Mouse (Mus musculus): ENCODE data around the gene H6pd.

The H6pd gene

DNA sequence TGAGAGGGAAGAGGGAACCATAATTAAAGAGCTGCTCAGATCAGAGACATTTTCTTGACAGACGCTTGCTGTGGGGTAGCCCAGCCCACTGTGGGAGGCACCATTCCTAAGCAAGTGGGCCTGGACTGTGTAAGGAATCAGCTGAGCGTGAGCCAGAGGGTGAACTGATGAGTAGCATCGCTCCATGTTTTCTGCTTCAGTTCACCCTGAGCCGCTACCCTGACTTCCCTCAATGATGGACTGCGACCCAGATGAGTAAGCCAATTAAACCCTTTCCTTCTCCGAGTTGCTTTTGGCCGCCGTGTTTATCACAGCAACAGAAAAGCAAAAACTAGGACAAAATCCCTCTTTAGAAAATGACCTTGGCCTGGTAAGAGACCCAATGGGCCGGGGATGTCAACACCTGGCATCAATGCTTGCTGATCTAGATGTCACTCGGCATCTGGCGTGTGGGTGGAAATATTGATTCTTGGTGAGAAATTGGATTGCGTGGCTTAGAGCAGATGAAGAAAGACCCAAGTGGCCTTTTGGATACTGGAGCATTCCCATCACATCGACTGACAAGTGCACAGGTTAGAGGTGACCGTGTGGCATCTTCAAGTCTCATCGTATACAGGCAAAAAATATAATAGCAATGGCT, 11.0 kb upstream of the H6pd start:
- DNase-seq (ENCODE audit: low read depth, low spot score): no peak

DNA sequence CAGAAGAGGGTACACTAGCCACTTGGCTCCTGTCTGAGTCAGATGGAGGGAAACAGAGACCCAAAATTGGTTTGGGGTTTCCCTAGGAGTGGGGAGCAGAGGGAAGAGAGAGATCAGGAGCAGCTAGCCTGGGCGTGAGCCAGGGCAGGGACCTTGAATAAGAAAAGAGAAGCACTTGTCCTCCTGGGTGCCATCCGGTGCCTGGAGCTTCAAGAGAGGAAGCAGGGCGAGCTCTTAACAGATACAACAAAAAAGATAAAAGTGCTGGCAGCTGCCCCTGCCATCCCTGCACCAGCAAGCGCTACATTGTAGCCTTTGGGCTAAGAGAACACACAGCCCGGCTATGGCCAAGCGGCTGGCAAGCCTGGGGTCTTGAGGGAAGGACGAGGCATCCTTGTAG, 6.6 kb upstream of the H6pd start:
- no peak for DNase-seq (ENCODE audit: low read depth, low spot score)

GRCm38 (mm10) chr4:150014378-150015091, 5.7 kb upstream of the H6pd start:
- DNase-seq (ENCODE audit: low read depth, low spot score): no peak

- DNase-seq (ENCODE audit: low read depth, low spot score): no peak
Measured at GRCm38 (mm10) chr4:150013805-150014204, 5.0 kb upstream of the H6pd start.

DNA sequence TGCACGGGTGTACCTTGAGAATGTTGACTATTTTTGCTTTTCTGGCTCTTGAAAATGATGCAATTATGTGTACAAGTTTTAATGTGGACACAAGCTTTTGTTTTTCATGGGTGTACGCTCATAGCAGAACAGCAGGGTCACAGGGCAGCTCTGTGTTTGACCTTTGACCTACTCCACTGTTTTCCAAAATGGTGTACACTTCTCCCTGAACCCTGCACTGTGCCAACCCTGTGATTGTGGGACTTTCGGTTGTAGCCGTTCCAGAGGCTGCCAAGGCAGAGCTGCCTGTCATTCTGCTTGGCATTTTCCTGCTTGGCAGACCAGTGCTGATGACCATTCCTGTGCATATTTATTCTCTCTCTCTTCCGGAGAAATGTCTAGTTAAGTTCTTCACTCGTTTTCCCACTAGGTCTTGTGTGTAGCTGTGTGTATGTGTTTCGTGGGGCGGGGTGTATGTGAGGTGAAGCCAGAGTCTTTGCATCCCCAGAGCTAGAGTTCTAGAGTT, 4.4 kb upstream of the H6pd start:
- no peak for DNase-seq (ENCODE audit: low read depth, low spot score)

GRCm38 (mm10) chr4:150012322-150012723, 3.5 kb upstream of the H6pd start:
- no peak for DNase-seq (ENCODE audit: low read depth, low spot score)

GRCm38 (mm10) chr4:150011564-150012321, 2.9 kb upstream of the H6pd start:
- no peak for DNase-seq (ENCODE audit: low read depth, low spot score)

DNA sequence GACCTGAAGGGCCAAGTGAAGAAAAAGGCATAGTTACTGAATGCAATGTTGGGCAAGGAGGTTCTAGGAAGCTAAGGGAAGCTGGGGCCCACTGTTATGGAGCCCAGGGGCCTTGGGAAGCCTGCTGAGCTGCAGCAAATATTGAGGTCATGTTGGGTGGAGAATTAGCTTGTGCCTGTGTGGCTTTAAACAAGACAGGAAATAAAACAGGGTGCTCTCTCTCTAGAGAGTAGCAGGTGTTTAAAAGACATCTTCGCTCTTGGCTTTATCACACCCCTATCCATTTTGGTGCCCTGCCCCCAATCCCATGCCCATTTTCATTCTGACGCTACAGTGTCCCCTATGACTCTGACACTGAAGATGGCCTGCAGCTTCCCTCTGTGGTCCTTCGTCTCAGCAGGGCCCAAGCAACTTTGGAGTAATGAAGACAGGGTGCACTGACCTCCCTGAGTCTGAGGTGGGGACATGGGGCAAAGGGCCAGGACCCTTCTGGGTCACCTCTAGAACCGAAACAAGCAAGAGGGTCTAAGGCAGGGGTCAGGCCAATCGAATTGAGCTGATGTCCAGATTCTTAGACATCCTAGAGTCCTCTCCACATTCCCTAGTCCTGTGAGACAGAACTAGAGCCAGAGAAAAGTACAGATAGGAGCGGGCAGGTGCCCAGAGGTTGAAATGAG, 1.4 kb upstream of the H6pd start:
- no peak for DNase-seq (ENCODE audit: low read depth, low spot score)

DNA sequence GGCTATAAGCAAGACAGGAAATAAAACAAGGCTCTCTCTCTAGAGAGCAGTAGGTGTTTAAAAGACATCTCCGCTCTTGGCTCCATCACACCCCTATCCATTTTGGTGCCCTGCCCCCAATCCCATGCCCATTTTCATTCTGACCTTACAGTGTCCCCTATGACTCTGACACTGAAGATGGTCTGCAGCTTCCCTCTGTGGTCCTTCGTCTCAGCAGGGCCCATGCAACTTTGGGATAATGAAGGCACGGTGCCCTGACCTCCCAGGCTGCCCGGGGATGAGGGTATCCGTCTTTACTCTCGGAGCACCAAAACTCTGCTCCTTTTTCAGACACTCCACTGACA, 736 bp upstream of the H6pd start:
- no peak for DNase-seq (ENCODE audit: low read depth, low spot score)

DNA sequence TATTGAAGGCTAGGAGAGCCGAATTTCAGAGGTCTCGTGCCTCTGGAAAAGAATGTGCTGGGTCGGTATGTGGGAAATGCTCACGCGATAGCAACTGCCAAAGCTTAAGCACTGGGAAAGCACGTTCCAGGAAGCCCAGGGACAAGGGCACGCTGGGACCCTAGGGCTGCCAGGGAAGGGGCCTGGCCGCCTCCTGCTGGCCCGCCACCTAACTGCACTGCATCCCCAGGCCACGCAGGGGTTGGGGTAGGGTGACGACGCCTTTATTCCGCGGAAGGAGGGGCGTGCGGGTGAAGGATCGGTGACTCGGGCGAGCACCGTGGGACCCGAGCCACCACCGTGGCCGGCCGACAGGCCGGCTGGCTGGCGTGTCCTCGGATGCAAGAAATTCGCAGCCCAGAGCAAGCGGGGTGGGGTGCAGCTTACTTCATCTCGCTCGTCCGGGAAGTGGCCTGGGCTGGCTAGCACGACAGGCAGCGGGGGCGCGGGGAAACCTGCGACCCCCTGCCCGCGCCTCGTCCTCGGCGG, 434 bp downstream of the H6pd start:
- DNase-seq (ENCODE audit: low read depth, low spot score): peak; percentile 65

DNA sequence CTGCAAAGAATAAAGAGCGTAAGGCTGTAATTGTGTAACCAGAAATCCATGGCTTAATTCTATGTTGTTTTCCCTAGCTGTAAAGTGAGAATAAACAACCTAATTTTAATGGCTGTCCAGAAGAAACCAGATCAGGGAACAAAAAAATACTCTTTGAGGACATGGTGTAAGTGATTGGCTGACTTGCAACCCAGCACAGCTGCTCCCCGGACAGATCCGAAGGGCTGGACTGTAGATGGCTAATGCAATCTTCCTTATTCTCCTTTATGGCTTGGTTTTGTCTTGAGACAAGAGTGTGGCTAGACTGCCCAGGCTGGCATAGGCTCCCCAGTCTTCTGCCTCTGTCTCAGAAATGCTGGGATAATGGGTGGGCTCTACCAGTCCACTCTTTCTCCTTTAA, 1.4 kb downstream of the H6pd start:
- DNase-seq (ENCODE audit: low read depth, low spot score): no peak

- DNase-seq (ENCODE audit: low read depth, low spot score): no peak
Measured at GRCm38 (mm10) chr4:150006991-150007390, 1.8 kb downstream of the H6pd start.

DNA sequence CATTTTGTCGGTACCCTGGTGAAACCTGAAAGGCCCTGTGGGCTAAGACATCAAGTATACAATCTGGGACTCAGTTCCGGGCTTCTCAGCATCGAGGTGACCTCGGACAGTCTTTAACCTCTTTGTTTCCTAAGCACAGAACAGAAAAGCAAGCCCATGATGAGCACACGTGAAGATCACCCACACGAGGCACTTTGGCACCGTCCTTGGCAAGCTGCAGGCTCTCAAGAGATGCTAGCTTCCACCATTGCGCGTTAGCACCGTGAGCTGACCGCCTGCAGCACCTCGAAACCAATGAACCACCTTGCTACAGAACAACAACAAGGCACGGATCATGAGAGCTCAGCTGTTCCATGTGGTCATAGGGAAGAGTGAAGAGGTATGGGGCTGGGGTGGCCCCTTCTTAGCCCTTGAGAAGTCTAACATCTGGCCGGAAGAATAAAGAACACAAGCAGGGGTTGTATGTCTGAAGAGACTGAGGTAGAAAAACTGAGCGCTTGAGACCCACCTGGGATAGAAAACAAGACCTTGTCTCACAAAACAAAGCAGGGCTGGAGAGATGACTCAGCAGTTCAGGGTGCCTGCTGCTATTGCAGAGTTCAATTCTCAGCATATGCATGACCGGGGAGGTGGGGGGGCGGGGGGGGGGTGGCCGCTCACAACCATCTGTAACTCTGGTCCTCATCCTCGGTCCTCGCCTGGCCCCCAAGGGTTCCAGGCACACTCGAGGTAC, 2.5 kb downstream of the H6pd start:
- DNase-seq (ENCODE audit: low read depth, low spot score): no peak

- no peak for DNase-seq (ENCODE audit: low read depth, low spot score)
Measured at GRCm38 (mm10) chr4:150005231-150005630, 3.6 kb downstream of the H6pd start.

- no peak for DNase-seq (ENCODE audit: low read depth, low spot score)
Measured at GRCm38 (mm10) chr4:150003641-150004040, 5.2 kb downstream of the H6pd start.

- DNase-seq (ENCODE audit: low read depth, low spot score): no peak
Measured at GRCm38 (mm10) chr4:150003021-150003580, 5.7 kb downstream of the H6pd start.

DNA sequence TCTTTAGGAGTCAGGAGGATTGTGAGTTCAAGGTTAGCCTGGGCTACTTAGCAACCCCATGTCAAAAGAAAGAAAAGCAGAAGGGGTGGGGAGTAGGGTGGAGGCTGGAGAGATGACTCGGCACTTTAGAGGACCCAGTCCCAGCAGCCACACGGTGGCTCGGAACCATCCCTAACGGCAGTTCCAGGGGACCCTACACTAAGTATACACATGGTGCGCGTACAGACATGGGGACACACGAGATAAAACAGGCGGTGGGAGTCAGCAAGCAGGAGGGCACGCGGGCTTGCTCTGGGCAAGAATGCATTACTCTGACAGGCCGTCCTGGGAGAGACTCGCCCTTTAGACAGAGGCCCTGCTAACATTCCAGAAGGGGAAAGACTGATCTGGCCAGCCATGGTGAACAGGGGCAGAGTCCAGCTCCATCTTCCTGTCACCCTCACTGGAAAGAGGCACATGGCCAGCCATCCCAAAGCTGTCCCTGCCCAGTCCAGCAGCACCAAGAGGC, 6.7 kb downstream of the H6pd start:
- no peak for DNase-seq (ENCODE audit: low read depth, low spot score)

- DNase-seq (ENCODE audit: low read depth, low spot score): no peak
Measured at GRCm38 (mm10) chr4:150001221-150001860, 7.5 kb downstream of the H6pd start.

DNA sequence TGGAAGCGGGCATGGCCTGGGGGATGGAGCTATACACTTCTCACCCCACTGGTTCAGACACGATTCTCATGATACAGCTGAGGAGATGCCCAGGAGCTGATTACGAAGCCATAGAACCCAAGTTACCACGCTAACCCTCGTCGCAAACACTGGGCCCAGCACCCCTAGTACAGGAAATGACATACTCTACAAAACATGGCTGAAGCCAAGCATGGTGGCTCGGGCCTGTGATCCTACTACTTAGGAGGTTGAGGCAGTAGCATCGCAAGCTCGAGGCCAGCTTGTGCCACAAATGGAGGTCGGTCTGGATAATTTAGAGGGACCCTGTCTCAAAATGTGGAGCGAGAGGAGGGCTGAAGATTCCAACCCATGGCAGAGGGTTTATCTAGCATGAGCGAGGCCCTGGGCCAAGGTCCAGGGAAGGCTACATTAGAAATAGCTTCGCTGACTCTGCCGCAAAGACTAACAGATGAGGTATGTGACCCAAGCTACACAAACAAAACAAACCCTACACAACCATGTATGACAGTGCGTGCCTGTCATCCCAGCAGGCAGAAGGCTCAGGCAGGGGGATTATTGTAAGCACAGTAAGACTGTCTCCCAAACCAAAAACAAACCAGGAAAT, 8.8 kb downstream of the H6pd start:
- no peak for DNase-seq (ENCODE audit: low read depth, low spot score)

DNA sequence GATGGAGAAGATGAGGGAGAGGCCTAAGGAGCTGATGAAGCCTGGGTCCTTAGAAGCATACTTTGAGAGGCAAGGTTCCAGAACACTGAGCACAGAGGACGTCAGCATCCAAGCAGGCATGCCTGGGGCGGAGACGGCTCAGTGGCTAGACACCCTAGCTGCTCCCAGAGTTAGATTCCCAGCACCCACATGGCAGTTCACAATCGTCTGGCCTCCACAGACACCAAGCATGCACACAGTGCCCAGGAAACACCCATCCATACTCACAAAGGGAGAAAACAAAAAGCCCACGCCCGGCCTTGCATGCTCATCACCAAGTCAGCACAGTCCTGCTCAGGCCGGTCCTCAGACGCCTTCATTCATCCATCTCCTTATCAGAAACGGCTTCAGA, 9.3 kb downstream of the H6pd start:
- no peak for DNase-seq (ENCODE audit: low read depth, low spot score)

Data from WW6 (cell line).